Mouse (Mus musculus) lung, postnatal 25 days (tissue): Measurements from ENCODE around the gene Dgke.

Experiments used
- DNase-seq: peaks from one replicate; pipeline ENCODE4 v3.0.0; 2022; ENCODE audit warnings: low spot score

Dgke gene

GRCm38 (mm10) chr11:89035552-89035951, 31.1 kb downstream of the Dgke start:
- DNase-seq, result no peak

- DNase-seq, result no peak
These were observed 32.1 kb downstream of the Dgke start for GRCm38 (mm10) chr11:89034592-89034991.

GRCm38 (mm10) chr11:89031189-89031588, 35.5 kb downstream of the Dgke start:
- no peak for DNase-seq

GRCm38 (mm10) chr11:89030552-89030951, 36.1 kb downstream of the Dgke start:
- no peak for DNase-seq

GRCm38 (mm10) chr11:89028871-89029405, 37.7 kb downstream of the Dgke start:
- DNase-seq, result peak; percentile 77

GRCm38 (mm10) chr11:89027955-89028361, 38.7 kb downstream of the Dgke start:
- peak; percentile 74 for DNase-seq

GRCm38 (mm10) chr11:89026117-89026516, 40.5 kb downstream of the Dgke start:
- DNase-seq, result no peak

- no peak for DNase-seq
These were observed 41.0 kb downstream of the Dgke start for GRCm38 (mm10) chr11:89025603-89026002.

GRCm38 (mm10) chr11:89024181-89024881, 42.3 kb downstream of the Dgke start:
- peak; percentile 87 for DNase-seq

- no peak for DNase-seq
These were observed 43.2 kb downstream of the Dgke start for GRCm38 (mm10) chr11:89023477-89023876.

- no peak for DNase-seq
These were observed 44.4 kb downstream of the Dgke start for GRCm38 (mm10) chr11:89022120-89022731.

- no peak for DNase-seq
These were observed 45.0 kb downstream of the Dgke start for GRCm38 (mm10) chr11:89021687-89022086.

- no peak for DNase-seq
These were observed 45.9 kb downstream of the Dgke start for GRCm38 (mm10) chr11:89020681-89021305.

- no peak for DNase-seq
These were observed 49.0 kb downstream of the Dgke start for GRCm38 (mm10) chr11:89017514-89018182.

- no peak for DNase-seq
These were observed 54.4 kb downstream of the Dgke start for GRCm38 (mm10) chr11:89012241-89012640.

GRCm38 (mm10) chr11:89009496-89009895, 57.2 kb downstream of the Dgke start:
- no peak for DNase-seq

GRCm38 (mm10) chr11:89009066-89009465, 57.6 kb downstream of the Dgke start:
- DNase-seq, result no peak

GRCm38 (mm10) chr11:89007582-89007981, 59.1 kb downstream of the Dgke start:
- DNase-seq, result no peak

GRCm38 (mm10) chr11:89006404-89006803, 60.2 kb downstream of the Dgke start:
- DNase-seq, result no peak

GRCm38 (mm10) chr11:89005473-89005872, 61.2 kb downstream of the Dgke start:
- DNase-seq, result no peak

GRCm38 (mm10) chr11:89003726-89004125, 62.9 kb downstream of the Dgke start:
- DNase-seq, result no peak

GRCm38 (mm10) chr11:89003078-89003477, 63.6 kb downstream of the Dgke start:
- DNase-seq, result no peak
